Mouse (Mus musculus): ENCODE measurements around the gene Tmem95.
"Not testable (repeated sequence)": the region's sequence is repeated elsewhere in the genome, so short reads cannot be mapped to it uniquely, and the experiment has no call there.

Gene Tmem95

GRCm38 (mm10) chr11:69880853-69881603 is 3.2 kb upstream of the Tmem95 start, which contains the start of gene Kctd11:
Kctd11 (minus strand) TSS chr11:69881406.
- no peak for DNase-seq (ENCODE audit: low read depth, low spot score)

DNA sequence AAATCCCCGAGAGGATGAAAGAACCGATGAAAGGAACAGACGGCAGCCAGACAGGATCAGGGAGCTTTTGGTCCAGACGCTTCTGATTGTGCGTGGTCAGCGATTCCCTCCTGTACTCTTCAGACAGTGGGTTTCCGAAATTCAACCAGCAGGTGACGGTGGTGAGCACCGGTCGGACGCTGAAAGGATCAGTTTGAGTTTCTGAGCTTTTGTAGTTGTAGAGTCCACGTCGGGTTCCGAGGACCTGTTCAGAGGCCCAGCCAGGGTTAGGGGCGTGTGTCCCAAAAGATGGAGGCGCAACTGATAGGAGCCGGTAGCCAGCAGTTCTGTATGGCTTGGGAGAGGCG is 2.7 kb upstream of the Tmem95 start:
- no peak for DNase-seq (ENCODE audit: low read depth, low spot score)

DNA sequence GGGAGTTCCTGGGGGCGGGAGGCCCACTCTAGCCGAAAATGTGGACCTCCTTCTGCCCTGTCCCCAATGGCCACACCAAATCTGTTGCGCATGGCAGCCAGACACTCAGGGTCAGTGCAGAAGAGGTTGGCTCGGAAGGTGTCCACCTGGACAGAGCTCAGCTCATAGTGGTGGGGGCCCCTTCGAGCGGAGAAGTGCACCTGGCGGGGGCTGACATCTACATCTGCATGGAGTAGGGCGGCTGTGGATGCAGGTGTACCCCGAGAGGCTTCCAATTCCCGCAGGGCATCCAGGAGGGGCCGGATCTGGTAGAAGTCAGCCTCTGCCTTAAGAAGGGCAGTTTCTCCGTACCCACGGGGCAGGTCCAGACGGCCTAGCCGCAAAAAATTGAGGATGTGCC is 1.9 kb upstream of the Tmem95 start:
- DNase-seq (ENCODE audit: low read depth, low spot score): no peak

DNA sequence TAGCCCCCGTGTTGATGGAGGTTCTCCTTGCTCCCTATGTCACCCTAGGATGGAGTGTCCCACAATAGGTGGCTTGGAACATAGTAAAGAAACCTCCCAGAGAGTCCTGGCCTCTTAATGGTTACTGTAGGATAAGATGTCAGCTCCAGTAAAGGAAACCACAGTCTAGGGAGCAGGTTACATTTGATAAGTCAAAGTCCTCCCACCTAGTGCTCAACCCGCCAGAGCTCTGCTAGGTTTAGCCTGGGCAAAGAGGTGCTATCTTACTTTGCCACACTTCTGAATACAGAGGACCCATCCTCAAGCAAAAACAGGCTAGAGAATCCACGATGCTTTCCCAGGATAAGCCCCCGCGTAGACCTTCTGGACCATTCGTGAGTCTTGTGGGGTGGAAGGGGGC is 1.1 kb upstream of the Tmem95 start:
- DNase-seq (ENCODE audit: low read depth, low spot score): no peak

GRCm38 (mm10) chr11:69878399-69878798 is 581 bp upstream of the Tmem95 start:
- no peak for DNase-seq (ENCODE audit: low read depth, low spot score)

- no peak for DNase-seq (ENCODE audit: low read depth, low spot score)
Observed at GRCm38 (mm10) chr11:69876867-69877266, 951 bp downstream of the Tmem95 start.

GRCm38 (mm10) chr11:69876186-69876585 is 1.6 kb downstream of the Tmem95 start:
- DNase-seq (ENCODE audit: low read depth, low spot score): no peak

DNA sequence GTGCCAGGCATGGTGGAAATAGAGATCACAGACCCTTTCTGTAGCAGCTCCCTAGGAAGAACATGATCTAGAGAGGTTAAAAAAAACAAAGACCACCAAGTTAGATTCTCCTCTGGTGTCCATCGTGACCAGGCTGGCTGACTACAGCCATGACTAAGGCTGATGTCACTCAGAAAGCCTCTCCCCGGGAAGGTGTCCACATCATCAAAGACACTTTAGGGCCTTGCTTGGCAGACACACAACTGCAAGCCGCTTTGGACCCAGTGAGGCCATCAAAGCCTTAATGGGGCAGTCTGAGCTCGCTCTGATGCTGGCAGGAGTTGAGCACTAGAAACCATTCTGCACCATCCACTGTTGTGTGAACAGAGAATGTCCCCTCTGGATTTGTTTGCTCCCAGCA is 5.4 kb downstream of the Tmem95 start:
- no peak for DNase-seq (ENCODE audit: low read depth, low spot score)

- no peak for DNase-seq (ENCODE audit: low read depth, low spot score)
Observed at GRCm38 (mm10) chr11:69871822-69872221, 6.0 kb downstream of the Tmem95 start.

GRCm38 (mm10) chr11:69870289-69871069 is 7.3 kb downstream of the Tmem95 start:
- no peak for DNase-seq (ENCODE audit: low read depth, low spot score)

DNA sequence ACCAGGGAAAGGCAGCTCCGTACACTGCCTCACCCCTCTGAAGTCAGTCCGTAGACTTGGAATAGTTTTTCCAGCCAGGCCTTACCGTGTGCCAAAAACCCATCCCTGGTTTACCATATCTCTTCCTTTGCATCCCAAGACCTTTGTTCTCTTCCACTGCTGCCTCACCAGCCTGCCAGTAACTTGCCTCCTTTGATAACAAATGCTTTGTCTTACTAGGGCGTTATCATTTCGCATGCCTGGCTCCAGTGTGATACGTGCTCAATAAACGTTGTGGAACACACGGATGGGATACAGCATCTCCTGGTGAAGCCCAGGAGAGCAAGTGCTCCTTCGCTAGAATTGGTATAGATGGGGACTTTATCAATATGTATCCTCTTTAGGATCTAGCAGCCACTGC is 10.5 kb downstream of the Tmem95 start:
- no peak for DNase-seq (ENCODE audit: low read depth, low spot score)

GRCm38 (mm10) chr11:69865561-69865960 is 12.3 kb downstream of the Tmem95 start:
- no peak for DNase-seq (ENCODE audit: low read depth, low spot score)

DNA sequence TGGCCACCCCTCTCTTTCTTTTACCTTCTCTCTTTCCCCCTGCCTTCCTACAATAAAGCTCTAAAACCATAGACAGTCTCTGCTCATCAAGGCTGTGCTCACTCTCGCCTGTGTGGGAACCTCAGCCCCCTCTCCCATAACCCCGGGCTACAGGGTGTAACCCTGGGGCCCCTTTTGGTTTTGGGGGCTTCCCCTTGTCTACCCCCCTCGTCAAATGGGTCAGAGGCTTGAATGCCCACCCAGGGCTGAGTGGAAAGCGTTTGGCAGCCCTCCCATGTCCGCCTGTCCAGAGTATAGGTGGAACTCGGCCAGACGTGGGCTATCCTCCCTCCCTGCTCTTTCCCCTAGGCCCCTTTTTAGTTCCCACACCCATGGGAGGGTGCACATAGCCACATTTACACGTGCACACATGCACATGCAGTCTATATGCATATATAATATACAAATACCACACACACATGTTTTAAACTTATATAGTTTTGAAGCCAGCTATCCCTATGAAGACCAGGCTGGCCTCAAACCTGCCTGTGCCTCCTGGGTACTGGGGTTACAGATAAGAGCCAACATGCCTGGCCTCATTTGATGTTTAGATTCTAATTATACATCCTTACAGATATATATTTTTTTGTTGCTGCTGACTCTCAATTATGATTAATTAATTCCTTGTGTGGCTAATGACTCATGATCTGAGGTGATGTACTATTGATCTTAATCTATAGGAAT is 13.5 kb downstream of the Tmem95 start:
- DNase-seq (ENCODE audit: low read depth, low spot score): no peak

- not testable (repeated sequence) for DNase-seq (ENCODE audit: low read depth, low spot score)
Observed at GRCm38 (mm10) chr11:69863729-69864128, 14.1 kb downstream of the Tmem95 start.

DNA sequence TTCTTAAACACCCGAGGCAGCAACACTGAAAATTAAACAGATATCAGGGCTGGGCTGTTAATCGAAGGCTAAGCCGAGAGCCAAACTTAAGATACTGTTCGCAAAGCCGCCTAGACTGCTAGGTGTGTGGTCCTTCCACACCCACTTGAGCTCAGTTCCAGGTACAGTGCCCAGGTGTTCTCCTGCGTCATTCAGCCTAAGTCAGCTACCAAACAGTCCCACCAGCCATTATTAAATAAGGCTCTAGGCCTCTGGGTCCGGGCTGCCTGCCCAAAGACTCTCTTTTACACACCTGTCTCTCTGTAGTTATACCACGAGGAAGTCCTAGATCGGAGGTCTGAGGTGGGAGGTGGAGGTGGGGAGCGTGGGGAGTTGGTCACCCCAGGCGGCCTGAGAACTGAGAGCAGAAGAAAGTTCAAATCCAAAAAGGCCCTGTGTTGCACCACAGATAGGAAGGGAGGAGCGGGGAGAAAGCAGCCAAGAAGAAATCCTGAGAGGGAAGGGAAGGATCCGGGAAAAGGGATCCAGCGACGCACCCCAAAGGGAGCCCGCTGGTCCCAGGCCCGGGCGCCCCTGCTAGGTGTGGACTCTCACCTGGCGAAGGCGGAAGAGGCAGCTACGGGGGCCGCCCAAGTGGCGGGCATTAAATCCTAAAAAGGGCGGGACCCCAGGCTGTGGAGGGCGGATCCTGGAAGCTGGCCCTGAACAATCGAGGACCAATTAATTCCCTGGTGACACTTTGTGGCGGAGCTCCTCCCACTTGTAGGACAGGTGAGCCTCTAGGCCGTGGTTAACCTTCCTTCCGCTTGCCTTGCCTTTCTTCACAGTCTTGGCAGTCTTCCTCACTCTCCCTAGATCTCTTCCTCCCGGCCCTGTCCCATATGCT is 19.5 kb downstream of the Tmem95 start, which contains the start of gene Tnk1:
Gene Tnk1 (minus strand): TSS at position 618 of the 886 bp plus-strand sequence.
- no peak for DNase-seq (ENCODE audit: low read depth, low spot score)

DNA sequence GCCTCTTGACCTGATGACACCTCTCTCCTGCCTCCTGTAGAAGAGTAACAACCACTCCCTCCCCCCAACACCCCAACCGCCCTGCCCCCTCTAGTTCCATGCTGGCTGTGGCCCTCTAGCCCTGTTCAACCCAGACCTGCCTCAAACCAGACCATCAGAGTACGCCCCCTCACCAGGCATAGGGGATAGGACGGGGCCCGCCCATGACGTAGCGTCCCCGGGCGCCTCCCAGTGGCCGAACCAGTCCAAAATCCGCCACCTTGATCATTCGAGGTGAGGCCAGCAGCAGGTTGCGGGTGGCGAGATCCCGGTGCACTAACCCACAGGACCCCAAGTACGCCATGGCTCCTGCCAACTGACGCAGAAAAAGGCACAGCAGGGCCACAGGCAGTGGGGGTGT is 22.5 kb downstream of the Tmem95 start:
- no peak for DNase-seq (ENCODE audit: low read depth, low spot score)

DNA sequence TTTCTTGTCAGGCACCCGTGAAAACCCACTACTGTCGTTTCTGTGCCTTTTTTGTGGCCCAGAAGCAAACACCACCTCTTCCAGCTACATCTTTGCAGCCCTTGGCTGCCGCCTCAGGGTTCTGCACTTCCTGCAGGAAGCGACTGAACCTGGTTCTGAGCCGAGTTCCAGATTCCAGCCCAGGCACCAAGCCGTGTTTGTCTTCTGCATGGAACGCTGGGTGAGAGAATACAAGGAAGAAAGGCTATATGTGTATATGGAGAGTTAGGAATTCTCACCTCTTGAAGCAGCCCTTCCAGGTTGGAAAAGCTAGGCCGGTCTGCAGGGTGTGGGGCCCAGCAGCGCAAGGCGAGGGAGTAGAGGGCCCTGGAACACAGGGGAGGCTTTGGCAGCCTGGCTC is 23.1 kb downstream of the Tmem95 start:
- DNase-seq (ENCODE audit: low read depth, low spot score): no peak

- no peak for DNase-seq (ENCODE audit: low read depth, low spot score)
Observed at GRCm38 (mm10) chr11:69853994-69854393, 23.8 kb downstream of the Tmem95 start.

GRCm38 (mm10) chr11:69850754-69851153 is 27.1 kb downstream of the Tmem95 start:
- DNase-seq (ENCODE audit: low read depth, low spot score): no peak

DNA sequence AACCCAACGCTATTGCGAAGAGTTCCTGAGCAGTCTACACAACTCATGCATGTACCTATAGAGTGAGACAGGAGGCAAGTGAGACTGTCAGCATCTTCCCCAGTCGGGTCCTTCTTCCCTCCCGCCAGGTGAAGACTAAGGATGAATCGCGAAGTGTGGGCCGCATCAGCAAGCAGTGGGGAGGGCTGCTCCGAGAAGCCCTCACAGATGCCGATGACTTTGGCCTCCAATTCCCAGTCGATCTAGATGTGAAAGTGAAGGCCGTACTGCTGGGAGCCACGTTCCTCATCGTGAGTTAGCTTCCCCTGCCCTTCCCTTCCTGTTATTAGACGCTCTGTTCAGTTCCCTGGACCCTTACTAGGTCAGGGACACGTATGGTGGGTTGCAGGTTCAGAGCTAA is 27.9 kb downstream of the Tmem95 start:
- no peak for DNase-seq (ENCODE audit: low read depth, low spot score)

DNA sequence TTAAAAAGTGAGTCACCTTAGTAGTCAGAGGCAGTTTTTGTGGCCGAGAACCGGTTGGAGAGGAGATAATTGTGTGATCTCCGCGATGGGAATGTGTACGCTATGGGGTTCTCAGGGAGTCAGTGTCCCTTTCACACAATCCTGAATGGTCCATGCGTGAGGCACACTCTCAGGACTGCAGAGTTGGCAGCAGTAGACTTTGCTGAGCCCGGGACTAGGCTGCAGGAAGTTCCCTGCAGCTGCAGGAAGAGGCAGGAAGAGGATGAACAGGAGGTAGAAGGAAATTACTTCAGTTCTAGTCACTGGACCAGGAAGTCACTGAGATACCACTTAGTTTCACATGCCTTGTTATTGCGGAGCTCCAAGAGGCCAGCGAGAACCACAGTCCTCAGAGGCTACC is 28.7 kb downstream of the Tmem95 start:
- DNase-seq (ENCODE audit: low read depth, low spot score): no peak

Data from brain, embryonic 18.5 days (tissue).